Mouse (Mus musculus) urinary bladder, postnatal 10 days (tissue): ENCODE data around the gene Mrpl41.
A peak's percentile ranks its signal among the peaks of the same experiment; 100 is the strongest.
"Not testable (repeated sequence)": the region's sequence is repeated elsewhere in the genome, so short reads cannot be mapped to it uniquely, and the experiment has no call there.

Source experiments
- DNase-seq: peaks from one replicate; pipeline ENCODE4 v3.0.0; 2022; ENCODE audit warnings: low spot score

The Mrpl41 gene

DNA sequence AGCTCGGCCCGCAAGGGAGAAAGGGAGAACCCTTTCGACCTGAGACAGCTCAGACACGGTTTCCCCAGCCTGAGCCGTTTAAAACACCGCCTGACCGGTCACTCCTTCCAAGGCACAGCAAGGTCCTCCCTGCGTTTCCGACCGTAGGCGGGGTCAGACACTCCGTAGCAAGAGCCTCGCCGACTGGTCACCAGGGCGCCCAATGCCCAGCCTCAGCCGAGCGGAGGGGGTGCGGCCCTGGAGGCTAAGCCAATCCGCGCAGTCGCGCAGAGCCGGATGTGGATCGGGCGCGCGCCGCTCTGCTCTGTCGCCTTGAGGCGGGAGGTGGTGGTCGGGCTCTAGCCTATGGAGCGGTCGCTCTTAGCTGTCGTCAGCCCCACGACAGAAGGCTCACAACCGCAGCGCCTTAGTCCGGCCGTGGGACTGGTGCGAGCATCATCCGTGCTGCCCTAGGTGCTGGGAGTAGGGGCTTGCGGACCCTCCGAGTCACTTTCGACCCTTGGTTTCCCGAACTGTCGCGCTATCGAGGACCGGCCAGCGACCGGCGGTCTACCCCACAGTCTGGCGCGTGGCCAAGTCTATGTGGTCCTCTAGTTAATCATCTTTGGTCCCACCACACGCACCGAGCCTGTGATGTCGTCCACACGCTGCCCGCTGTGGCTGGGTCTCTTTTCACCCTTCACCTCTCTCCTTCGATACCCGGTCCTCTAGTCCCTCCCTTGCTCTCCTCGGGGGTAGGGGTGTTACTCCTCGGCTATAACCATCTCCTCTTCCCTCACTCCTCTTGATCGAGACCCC lies at the start of gene Mrpl41:
Gene Mrpl41 (minus strand): TSS at position 193 of the 798 bp plus-strand sequence.
- DNase-seq: peak; percentile 85

DNA sequence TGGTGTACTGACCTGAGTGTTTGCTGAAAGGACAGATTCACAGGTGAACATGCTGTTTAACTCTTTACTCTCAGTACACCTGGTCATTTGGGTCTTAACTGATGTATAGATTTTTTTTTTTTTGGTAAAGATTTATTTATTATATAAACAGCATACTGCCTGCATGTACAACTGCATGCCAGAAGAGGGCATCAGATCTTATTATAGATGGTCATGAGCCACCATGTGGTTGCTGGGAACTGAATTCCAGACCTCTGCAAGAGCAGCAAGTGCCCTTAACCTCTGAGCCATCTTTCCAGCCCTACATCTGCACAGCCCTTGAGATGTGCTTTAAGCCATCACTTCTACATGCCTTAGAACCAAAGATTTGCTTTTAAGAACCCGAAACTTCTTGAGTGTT lies 47.8 kb upstream of the Mrpl41 start:
- DNase-seq: no peak

DNA sequence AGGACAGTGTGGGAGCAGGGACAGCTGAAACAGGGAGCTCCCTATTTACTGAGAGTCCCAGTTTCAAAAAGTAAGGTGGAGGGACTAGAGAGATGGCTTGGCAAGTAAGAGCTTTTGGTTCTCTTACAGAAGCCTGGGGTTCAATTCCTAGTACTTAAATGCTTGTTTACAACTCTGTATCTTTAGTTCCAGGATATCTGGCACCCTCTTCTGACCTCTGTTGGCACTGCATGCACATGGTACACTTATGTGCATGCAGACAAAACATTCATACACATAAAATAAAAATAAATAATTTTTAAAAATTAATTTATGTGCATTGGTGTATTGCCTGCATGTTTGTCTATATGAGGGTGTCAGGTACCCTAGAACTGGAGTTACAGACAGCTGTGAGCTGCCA lies 33.4 kb upstream of the Mrpl41 start:
- DNase-seq: no peak

DNA sequence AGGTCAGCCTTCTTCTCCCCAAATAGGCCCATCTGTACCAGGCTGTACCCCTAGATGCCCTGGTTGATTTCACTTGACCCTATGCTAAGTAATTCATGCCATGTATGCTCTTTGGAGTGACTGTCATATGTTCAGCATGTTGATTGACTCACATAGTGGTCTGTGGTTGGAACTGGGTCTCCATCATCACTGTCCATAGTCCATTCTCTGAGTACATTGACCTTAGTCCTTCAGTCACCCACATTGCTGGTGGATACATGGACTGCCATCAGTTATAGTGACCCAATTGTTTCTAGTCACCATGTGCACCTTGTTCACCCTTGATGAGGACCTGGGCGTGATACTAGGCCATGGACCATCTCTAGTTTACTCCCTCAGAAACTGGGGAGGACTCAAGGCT lies 31.9 kb upstream of the Mrpl41 start:
- DNase-seq: no peak

DNA sequence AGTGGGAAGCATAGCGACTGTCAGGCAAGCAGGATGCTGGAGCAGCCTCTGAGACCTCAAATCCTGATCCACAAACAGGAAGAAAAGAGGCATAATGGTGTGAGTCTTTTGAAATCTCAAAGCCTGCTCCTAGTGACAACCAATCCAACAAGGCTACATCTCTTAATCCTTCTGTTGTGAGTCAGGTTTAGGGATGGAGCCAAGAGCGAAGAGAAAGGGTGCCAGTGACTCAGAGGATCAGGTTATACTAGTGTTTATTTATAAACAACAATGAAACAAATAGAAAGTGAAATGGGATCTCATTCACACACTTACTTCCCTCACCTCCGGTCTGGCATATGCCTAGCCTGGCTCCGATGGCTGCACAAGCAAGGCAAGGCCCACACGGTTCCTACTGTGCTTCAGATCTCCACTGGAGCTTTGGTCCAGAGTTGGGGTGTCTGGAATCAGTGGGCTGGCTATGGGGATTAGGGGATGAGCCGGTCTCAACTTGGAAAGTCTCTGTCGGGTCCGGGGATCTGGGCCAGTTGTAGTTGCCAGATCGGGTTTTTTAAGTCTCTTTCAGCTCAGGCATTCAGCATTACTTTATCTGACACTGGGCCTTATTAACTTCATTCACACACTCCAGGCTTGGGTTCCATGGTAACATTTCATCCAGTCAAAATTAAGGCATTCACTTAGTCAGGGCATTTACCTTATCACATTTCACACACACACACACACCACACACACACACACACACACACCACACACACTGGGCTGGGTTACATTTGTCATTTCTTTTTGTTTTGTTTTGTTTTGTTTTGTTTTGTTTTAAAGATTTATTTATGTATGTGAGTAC lies 29.3 kb upstream of the Mrpl41 start:
- DNase-seq: no peak

DNA sequence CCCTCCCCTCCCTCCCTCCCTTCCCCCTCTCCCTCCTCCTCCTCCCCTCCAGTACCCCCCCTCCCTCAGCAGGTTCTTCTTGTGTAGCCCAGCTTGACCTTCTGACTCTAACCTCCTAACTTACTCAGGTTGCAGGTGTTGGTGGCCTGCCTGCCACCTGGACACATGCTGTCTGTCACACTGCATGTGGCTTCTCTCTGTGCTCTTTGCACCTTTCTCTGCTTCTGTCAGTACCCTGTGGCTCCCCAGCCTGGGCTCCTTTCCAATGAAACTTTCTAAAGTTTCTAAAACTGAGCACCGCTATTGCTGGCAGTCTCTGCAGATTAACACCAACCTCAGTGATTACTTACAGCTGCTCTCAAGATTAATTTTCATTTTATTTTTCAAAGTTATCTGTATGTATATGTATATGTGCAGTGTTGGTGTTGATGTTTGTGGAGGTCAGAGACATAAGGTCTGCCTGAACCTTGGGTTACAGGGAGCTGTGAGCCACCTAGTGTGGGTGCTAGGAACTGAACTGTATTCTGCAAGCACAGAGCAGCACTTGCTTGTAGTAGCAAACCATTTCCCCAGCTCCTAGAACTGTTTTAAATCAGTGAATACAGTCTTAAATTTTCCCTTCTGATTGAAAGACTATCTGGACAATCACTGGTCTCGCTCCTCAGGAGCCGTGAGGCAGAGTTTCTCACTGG lies 25.8 kb upstream of the Mrpl41 start:
- DNase-seq: no peak

DNA sequence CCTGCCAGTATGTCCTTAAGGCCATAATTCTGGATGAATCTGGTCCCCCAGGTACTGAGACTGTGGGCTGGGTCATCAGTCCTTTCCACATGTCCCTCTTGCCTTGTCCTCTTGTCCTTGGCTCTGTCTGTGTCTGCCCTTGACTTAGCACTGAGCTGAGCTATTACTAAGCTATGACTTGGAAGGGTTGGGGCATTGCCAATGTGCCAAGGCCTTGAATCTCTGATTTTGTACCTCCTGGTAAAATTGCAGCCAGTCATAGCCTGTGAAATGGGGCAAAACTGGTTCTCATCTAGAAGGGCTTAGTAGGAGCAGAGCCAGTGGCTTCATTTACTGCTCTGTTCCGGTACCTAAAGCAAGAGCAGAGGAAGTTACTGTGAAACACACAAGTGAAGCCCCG lies 21.6 kb upstream of the Mrpl41 start:
- no peak for DNase-seq

DNA sequence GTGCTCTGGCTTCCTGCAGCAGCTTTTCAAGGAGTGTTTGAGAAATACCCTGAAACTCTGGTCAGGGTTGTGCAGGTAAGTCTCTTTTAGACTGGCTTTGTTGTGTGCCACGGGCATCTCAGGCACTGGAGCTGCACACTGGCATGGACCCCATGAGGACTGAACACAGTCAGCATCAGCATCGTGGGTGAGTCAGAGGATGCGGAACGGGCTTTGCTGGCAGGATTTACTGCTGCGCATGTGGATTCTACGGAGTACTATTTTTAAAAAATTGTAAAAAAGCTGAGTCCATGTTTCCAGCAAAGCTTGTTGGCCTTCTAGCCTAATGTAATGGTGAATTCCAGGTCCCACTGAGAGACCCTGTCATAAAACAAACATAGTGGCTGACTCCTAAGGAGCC lies 20.4 kb upstream of the Mrpl41 start:
- DNase-seq: no peak

DNA sequence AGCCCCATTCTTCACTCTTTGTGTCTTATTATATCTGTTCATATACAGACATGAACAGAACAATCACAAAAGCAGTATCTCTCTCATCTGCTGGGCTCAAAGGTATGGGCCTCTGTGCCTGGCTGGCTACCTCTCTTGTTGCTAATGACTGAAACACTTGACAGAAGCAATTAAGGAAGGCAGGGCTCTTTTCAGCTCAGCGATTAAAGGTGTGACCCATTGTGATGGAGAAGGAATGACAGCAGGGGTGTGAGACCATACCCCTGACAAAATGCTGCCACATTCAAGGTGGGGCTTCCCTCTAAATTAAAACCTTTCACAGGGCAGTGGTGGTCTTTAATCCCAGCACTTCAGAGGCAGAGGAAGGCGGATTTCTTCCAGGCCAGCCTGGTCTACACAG lies 12.9 kb upstream of the Mrpl41 start:
- no peak for DNase-seq

DNA sequence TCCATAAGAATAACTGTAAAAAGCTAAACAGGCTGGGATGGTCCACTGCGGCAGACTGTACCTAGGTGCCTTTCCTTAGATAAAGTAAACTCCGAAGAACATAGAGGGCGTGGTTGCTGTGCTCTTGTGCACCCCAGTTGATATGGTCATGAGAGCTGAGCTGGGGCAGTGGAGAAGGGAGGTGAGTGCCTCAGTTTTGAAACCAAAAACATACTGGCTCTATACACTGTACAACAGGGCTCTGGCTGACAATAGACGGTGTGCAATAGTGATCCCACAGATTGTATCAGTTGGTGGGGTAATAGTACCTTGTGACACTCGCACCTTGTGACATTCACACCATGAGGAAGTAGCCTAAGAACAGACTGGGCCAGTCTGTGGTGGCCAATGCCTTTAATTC lies 2.1 kb upstream of the Mrpl41 start:
- no peak for DNase-seq

DNA sequence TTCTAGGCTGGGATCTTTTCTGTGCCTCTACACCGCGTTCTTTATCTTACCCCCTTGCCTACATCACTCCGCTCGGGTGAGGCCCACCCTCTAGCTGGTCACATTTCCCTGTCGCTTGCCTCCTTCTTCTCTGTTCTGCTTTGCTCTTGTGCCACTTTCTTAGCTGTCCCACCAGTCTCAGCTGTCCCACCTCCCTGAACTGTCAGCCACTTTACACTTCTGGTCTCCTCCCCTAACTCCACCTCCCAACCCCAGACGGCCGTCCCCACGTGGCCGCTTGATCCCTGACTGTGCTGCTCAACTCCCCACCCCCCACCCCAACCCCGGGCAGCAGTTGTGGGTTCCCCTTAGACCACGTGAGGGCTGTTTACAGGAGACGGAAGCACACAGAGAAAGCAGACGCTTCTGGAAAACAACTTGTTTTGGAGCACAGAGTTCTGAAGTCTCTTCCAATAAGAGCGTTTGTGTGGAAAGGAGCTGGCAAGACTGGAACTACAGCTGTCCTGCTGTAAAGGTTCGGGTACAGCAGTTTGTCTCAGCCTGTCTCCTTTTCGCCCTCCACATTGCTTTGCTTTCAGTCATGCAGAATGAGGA lies 903 bp upstream of the Mrpl41 start, which contains the start of gene Pnpla7:
Gene Pnpla7 (plus strand): TSS at position 330 of the 594 bp plus-strand sequence.
- peak; percentile 20 for DNase-seq

DNA sequence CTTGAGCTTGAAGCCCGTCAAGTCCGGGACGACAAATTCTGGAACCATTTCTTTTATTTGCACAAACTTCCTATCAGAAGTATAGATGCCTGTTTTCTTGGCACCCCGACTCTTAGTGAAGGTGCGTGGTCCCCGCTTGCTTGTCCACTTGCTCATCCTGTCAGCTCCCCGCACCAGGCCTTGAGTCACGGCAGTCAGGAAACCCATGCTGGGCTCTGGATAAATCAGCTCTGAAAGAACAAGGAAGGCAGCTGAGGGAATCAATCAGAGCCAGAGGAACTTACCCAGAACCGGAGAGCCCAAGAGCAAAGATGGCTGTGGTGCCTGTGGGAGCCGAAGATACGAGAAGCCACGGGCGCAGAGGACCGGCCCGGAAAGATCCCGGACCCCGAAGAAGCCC lies 446 bp downstream of the Mrpl41 start:
- DNase-seq: not testable (repeated sequence)

DNA sequence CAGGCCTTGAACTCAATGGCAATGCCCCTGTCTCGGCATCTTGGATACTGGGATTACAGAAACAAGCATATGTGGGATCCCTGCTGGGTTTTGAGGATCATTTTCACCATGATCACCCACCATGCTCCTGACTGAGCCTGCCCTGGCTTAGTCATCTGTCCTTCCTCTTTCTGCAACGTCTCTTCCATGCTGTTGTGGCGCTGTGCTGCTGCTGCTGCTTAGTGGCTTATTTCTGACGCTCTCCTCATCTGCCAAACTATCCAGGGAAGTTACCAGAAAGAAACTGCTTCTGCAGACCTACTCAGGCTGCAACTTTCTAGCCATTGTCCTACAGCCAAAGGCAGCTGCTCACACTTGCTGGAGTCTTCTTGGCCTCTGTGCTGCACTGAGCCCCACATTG lies 4.5 kb downstream of the Mrpl41 start:
- DNase-seq: no peak

DNA sequence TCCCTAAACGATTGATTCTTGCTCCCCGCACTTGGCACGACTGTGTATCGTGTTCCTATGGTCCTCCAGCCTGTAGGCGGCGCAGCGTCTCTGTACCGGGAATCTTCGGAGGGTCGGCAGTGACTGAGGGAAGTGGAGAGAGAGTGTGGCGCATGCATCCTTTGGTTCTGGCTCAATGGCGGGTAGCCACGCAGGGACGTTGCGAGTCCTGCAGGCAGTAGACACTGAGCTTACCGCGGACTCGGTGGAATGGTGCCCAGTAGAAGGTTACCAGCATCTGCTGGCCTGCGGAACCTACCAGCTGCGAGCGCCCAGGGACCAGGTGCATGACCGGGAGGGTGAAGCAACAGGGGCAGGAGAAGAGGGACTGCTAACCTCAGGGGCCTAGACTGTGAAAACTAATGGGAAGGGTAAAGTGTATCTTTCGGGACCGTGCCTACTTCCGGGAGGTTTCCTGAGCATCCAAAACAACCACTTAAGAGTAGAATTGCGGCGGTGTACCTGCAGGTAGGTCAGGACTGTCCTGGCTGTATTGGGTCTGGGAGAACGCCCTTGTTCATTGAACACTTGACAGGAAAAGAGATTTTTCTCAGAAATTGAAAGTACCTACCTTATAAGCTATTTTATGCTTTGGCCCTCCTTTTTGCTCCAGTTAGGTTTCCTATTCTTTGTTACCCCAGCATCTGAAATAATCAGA lies 12.4 kb downstream of the Mrpl41 start, which contains the start of gene Dph7:
Gene Dph7 (plus strand): TSS at position 97 of the 697 bp plus-strand sequence.
- DNase-seq: peak; percentile 46

DNA sequence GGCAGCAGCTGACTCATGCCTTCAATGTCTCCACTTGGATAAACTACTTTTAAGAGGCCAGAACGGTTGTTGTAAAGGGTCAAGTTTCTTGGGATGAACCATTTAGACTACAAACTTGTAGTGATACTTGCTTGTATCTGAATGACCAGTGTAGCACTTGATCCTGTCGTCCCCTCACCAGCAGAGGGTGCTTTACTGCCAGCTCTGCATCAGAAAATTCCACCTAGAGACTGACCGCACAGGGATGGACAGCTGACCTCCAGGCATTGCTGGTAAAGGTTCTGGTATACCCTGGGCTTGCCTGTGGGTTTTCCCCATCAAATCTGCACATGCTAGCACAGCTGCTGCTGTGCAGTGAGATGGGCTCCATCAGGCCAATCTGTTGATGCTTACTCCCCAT lies 14.0 kb downstream of the Mrpl41 start:
- no peak for DNase-seq

DNA sequence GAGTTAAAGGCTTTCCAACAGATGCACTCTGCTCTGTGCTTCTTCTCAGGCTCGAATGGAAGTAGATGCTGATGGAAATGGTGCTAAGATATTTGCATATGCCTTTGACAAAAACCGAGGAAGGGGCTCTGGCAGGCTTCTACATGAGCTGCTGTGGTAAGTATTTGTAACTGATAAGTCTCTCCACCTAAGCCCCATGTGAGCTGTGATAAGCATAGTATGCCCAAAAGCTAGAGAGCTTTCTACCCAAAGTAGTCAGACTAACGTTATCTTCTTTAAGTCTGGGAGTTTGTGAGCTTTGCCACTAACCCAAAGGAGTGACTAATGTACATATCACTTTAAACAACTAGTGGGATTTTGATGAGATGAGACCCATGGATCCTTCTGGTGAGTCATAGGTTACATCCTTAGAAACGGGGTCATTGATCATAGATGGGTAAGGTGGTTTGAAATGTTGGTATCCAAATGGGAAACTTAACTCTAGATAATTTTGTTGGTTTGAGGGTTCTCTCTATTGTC lies 22.3 kb downstream of the Mrpl41 start:
- DNase-seq: no peak

DNA sequence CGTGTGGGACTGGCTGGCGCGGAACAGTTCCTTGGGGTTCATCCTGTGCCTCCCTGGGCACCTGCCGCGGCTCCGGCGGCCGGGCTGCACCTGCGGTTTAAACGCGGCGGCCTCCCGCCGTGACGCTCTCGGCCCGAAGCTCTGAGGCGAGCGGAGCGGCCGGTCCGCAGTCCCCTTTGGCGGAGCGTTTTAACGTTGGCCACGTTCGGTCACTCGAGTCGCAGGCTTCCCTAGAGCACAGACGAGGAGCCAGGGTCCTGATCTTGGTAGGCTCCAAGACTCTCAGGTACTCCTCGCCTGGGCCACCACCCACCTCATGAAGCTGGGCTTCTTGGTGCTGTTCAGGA lies 24.7 kb downstream of the Mrpl41 start:
- no peak for DNase-seq

DNA sequence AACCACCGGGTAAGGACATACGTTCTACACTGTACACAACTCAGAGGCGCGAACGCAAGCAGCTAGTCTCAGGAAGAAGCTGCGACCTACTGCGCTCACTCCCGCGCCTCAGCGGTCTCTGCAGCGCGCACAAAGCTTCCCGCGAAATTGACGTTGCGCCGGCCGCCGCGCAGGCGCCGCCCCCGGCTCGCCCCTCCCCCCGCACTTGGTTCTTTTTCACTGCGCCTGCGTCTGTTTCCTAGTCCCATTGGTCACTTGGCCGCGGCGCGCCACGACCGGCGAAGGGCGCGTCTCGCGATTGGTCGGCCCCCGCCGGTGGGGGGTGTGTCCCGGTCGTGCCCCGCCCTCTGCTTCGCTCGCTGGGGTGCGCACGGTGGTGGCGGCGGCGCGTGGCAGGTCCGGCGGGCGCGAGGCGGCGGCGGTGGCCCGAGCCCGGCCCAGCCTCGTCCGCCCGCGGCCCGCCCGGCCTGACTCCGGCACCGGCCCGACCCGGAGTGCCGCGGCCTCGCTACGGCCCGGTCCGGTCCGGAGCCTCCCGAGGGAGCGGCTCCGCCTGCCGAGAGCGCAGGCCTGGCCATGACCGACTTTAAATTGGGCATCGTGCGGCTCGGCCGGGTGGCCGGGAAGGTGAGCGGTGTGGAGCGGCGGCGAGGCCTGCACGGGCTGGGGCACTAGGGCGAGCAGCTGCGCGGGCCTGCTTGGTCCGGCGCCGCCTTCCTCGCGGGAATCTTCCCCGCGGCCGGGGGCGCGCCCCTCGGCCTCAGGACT lies 25.3 kb downstream of the Mrpl41 start, which contains the start of gene Zmynd19:
Gene Zmynd19 (plus strand): TSS at position 372 of the 768 bp plus-strand sequence.
- peak; percentile 95 for DNase-seq

DNA sequence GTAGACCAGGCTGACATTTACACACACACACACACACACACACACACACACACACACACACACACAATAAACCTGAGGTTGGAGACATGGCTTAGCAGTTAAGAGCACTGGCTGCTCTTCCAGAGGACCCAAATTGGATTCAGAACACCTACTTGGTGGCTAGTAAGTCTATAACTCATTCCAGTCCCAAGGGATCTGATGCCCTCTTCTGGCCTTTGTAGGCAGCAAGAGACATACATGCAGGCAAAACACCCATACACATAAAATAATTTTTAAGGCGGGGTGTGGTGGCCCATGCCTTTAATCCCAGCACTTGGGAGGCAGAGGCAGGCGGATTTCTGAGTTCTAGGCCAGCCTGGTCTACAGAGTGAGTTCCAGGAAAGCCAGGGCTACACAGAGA lies 30.6 kb downstream of the Mrpl41 start:
- DNase-seq: not testable (repeated sequence)

DNA sequence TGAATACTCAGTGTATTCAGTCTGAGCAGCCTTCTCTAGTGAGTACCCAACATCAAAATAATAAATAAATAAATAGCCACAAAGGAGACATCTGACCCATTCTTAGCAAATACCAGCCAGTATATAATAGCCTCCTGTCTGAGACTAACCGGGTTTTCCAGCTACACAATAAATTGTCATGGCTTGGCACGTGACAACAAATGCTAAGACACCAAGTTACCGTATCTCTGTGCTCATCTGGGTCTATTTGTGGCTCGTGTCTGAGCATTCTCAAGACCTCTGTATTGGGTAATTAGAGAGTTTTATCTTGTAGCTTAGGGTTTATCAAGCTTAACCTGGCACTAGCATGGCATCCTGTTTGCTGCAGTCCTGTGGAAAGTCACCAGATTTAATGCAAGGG lies 32.8 kb downstream of the Mrpl41 start:
- no peak for DNase-seq
